ENCODE assay signal across 16 mouse cellular contexts in genomic region chr8:91818784-91819183, GRCm38 (mm10). TPM values are rescaled to one million over a fixed set of nuclear protein-coding genes. Genes with fewer than 3 reads are reported as not detected.
DNase-seq lines count a peak whose midpoint lies in the region; ATAC-seq lines count a peak whose summit lies in the region.
"Had no signal": no experiment of that assay in that cellular context is flagged by ENCODE, and none has a peak within 500 bp of the region (broad histone marks: within the 10 kb centered on the region; RNA-seq: fewer than 3 reads in every experiment).

No protein-coding gene starts in this region.

- no peaks in the 10 kb centered on the region for H3K9me3 ChIP-seq in lung, embryonic 15.5 days
- H3K9me3 ChIP-seq: heart, embryonic 15.5 days; hindbrain, embryonic 15.5 days; liver, embryonic 15.5 days; midbrain, embryonic 15.5 days; neural tube, embryonic 13.5 days had no signal

- no peak for DNase-seq in lung, adult 18-20 months
- peak; percentile 56 for DNase-seq in adrenal gland, postnatal 25 days
- peak; percentile 85 for DNase-seq in kidney, adult 11 months
- DNase-seq in kidney, postnatal 25 days, result peak; percentile 78 to 92
- DNase-seq in right cerebral cortex, adult 18-20 months, result no peak
- no peak for DNase-seq in gastrocnemius, postnatal 10 days
- DNase-seq in cerebellum, postnatal 10 days, result no peak
- DNase-seq: cerebellum, adult 11-12 months; gastrocnemius, postnatal 14 days; thymus, adult 2 months had no signal

- 20% methylated on average over 3 of the region's 3 CpGs for WGBS in lung, embryonic 15.5 days

- no peak overlapping the region for H3K27ac ChIP-seq in lung, embryonic 15.5 days
- H3K27ac ChIP-seq: heart, embryonic 15.5 days; hindbrain, embryonic 15.5 days; liver, embryonic 15.5 days; midbrain, embryonic 15.5 days; neural tube, embryonic 13.5 days had no signal

- H3K4me3 ChIP-seq in lung, embryonic 15.5 days, result no peak overlapping the region
- H3K4me3 ChIP-seq: heart, embryonic 15.5 days; hindbrain, embryonic 15.5 days; liver, embryonic 15.5 days; midbrain, embryonic 15.5 days; neural tube, embryonic 13.5 days had no signal

- no peaks in the 10 kb centered on the region for H3K36me3 ChIP-seq in lung, embryonic 15.5 days
- H3K36me3 ChIP-seq: heart, embryonic 15.5 days; hindbrain, embryonic 15.5 days; liver, embryonic 15.5 days; midbrain, embryonic 15.5 days; neural tube, embryonic 13.5 days had no signal

- peaks cover 35% of the 10 kb centered on the region for H3K4me1 ChIP-seq in lung, embryonic 15.5 days
- H3K4me1 ChIP-seq: liver, embryonic 15.5 days had no signal

- no peak overlapping the region for H3K9ac ChIP-seq in lung, embryonic 15.5 days
- H3K9ac ChIP-seq: heart, embryonic 15.5 days; hindbrain, embryonic 15.5 days; liver, embryonic 15.5 days; midbrain, embryonic 15.5 days; neural tube, embryonic 13.5 days had no signal

- peak; percentile 47; the same call in 1 of the 2 replicates for ATAC-seq in lung, embryonic 15.5 days (ENCODE audit: borderline replicate concordance, extremely low read depth, low FRiP score, low TSS enrichment)
- ATAC-seq: midbrain, embryonic 15.5 days had no signal

- H3K4me2 ChIP-seq in lung, embryonic 15.5 days, result no peak overlapping the region
- H3K4me2 ChIP-seq: heart, embryonic 15.5 days; hindbrain, embryonic 15.5 days; liver, embryonic 15.5 days; midbrain, embryonic 15.5 days; neural tube, embryonic 13.5 days had no signal

- 0 out of 2 replicates have a peak, but pooled peaks cover 6% of the 10 kb centered on the region for H3K27me3 ChIP-seq in lung, embryonic 15.5 days

RNA-seq across cellular contexts. Expression of gene Irx3, which starts 16.9 kb away (rescaled TPM):
- polyA plus RNA-seq in lung, embryonic 15.5 days (2015; fragmentation: Nextera tagmentation; extraction: Ambion mirVana), result 32.6 and 33.9 TPM in 2 replicates
- total RNA-seq in adrenal gland, postnatal 25 days (2021), result 9.2 and 10.8 TPM in 2 replicates
- 1 to 10 TPM in 1 of 2 experiments, under 1 TPM in 1; 0.47 to 1.4 TPM for total RNA-seq in gastrocnemius, postnatal 10 days (2021)

Comparison
In these comparisons a context has a peak if more than half of its experiments do, and no peak if none do; other contexts are left out.
1. DNase-seq: peak in adrenal gland, postnatal 25 days (single experiment), kidney, adult 11 months (single experiment) and kidney, postnatal 25 days (2 of 2); none in lung, adult 18-20 months (0 of 2), right cerebral cortex, adult 18-20 months (single experiment), gastrocnemius, postnatal 10 days (single experiment) and cerebellum, postnatal 10 days (0 of 2).